Mouse (Mus musculus) CH12.LX (cell line): Measurements from ENCODE around the gene Rtp1.

Experiments used
- CTCF ChIP-seq, 2 experiments: IDR thresholded peaks in 1 of 2; conservative IDR thresholded peaks in 1 of 2; 2 replicates each; pipeline ENCODE4 v1.5.1; 2011 to 2012; ENCODE audit warnings: low read depth in 2 of 2, low read length in 2 of 2, improper control_type of control experiment in 1 of 2, inconsistent platforms in 1 of 2, mild to moderate bottlenecking in 1 of 2, moderate library complexity in 1 of 2
- ELF1 ChIP-seq: IDR thresholded peaks from 2 replicates; pipeline ENCODE4 v1.6.1; 2014; ENCODE audit warnings: low read depth, mild to moderate bottlenecking, inconsistent platforms, low read length, improper control_type of control experiment
- ETS1 ChIP-seq: conservative IDR thresholded peaks from 2 replicates; pipeline ENCODE4 v1.6.1; 2012; ENCODE audit warnings: low read depth, mild to moderate bottlenecking, inconsistent platforms, low read length, improper control_type of control experiment, moderate library complexity
- MXI1 ChIP-seq: IDR thresholded peaks from 2 replicates; pipeline ENCODE4 v1.6.1; 2011; ENCODE audit warnings: mild to moderate bottlenecking, low read depth, low read length, improper control_type of control experiment
- MYC ChIP-seq: IDR thresholded peaks from 2 replicates; pipeline ENCODE4 v1.6.1; 2011; ENCODE audit warnings: low read depth, mild to moderate bottlenecking, improper control_type of control experiment, low read length
- POLR2A ChIP-seq: IDR thresholded peaks from 2 replicates; pipeline ENCODE4 v1.6.1; 2011; ENCODE audit warnings: low read depth, mild to moderate bottlenecking, improper control_type of control experiment, low read length
- RAD21 ChIP-seq: IDR thresholded peaks from 2 replicates; pipeline ENCODE4 v1.6.1; 2011; ENCODE audit warnings: low read depth, mild to moderate bottlenecking, low read length, improper control_type of control experiment, moderate library complexity
- RCOR1 ChIP-seq: conservative IDR thresholded peaks from 2 replicates; pipeline ENCODE4 v1.6.1; 2012; ENCODE audit warnings: low read depth, mild to moderate bottlenecking, inconsistent platforms, low read length, improper control_type of control experiment

DNA sequence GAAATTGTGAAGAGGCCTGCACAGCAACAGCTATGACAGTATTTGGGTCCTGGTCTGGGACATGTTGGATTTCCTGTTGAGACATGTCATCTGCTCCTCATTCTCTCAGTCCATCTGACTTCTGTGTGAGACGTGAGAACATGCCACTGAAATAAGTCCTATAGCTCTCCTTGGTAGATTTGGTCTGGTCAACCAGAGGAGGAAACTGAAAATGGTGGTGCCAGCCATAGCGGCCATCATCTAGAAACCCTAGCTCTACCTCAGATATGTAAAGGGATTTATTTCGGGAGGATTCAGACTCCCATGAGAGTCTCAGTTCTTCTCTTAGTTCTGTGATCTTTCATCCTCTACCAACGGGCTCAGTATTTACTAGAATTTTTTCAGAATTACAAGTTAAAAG, 46.7 kb downstream of the Rtp1 start:
- no peak for TF ChIP-seq POLR2A
- no peak for TF ChIP-seq RCOR1
- no peak for TF ChIP-seq ETS1
- no peak for TF ChIP-seq RAD21
- TF ChIP-seq ELF1, result no peak
- TF ChIP-seq CTCF (conservative IDR thresholded peaks at IDR 0.05 in 1 of 2, IDR thresholded peaks at IDR 0.05 in 1 of 2; ENCODE audit: low read depth in 2 of 2, low read length in 2 of 2), result no peak
- no peak for TF ChIP-seq MXI1
- no peak for TF ChIP-seq MYC
